Mouse (Mus musculus) layer of hippocampus, postnatal 25 days (tissue): Measurements from ENCODE around the gene Gm45837. TPM values are rescaled to one million over a fixed set of nuclear protein-coding genes. Genes with fewer than 3 reads are reported as not detected.
A peak's percentile ranks its signal among the peaks of the same experiment; 100 is the strongest.

Source experiments
- DNase-seq, 2 experiments: peaks; one replicate each; pipeline ENCODE4 v3.0.0; 2022; ENCODE audit warnings: mixed read lengths in 2 of 2, low spot score in 1 of 2; ENCODE audit errors: extremely low spot score in 1 of 2
- total RNA-seq, 2 experiments: library from RNA; stranded (reverse); gene quantifications; 2 replicates each; pipeline ENCODE4 v1.2.3; 2021

Gene Gm45837
- total RNA-seq, 2 experiments from 2014 or later, result not detected

DNA sequence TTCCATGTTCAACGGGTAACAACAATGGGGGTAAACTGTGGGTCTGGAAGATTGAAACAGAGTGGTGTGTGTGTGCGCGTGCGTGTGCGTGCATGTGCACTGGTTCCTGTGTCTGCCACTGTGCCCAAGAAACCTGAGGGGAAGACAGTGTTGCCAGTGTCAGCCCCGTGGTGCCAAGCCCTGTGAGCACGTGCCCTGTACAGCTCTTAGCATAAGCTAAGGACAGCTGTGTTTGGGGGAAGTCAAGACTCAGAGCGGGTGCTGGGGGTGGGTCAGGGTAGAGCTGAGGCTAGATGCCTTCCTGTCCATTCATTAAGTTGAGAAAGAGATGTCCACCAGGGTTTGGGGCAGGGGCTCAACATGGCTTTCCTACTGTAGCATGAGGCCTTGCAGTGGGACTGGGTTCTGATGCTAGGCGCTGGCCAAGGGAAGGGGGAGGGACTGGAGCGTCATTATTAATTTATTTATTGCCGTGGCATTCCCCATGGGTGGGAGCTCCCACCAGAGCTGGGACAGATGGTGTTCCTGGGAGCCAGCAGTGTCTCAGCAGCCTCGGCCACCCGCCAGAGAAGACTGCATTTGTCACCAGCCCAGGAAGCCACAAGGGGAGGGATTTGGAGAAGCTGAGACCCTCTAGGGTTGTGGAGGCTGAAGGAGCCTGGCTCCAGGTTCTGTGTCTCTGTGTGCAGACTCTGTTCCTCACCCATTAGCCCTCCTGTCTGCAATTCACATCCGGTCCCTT lies 51.8 kb downstream of the Gm45837 start:
- peak; percentile 69 to 72 for DNase-seq

DNA sequence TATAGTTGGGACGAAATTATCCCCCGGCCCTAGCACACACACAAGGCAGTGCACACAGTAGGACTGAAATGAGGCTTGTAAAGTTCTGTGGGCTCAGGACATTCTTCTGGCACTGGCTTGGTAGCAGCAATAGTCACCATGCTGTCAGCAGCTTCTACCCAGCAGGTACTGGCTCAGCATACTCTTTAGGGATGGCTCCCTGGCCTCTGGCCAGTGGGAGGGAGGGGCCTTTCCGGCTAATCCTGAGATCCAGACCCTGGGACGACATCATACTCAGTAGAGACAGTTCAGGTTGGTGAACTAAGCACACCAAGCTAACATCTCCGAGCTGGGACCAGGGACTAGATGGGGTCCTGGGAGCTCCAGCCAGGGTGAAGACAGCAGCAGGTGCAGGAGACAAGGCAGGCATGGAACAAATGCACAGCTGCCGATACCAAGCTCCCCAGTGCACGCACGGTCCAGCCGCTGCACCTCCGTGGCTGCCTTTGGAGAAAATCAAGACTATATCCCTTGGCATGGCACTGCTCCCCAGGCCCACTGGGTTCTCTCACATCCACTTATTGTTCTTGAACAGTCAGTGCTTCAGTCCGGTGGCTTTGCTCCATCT lies 53.1 kb downstream of the Gm45837 start:
- no peak for DNase-seq

GRCm38 (mm10) chr7:101464927-101465326 lies 54.2 kb downstream of the Gm45837 start:
- no peak for DNase-seq

- DNase-seq, result no peak
These were observed 54.7 kb downstream of the Gm45837 start for GRCm38 (mm10) chr7:101465392-101465791.

DNA sequence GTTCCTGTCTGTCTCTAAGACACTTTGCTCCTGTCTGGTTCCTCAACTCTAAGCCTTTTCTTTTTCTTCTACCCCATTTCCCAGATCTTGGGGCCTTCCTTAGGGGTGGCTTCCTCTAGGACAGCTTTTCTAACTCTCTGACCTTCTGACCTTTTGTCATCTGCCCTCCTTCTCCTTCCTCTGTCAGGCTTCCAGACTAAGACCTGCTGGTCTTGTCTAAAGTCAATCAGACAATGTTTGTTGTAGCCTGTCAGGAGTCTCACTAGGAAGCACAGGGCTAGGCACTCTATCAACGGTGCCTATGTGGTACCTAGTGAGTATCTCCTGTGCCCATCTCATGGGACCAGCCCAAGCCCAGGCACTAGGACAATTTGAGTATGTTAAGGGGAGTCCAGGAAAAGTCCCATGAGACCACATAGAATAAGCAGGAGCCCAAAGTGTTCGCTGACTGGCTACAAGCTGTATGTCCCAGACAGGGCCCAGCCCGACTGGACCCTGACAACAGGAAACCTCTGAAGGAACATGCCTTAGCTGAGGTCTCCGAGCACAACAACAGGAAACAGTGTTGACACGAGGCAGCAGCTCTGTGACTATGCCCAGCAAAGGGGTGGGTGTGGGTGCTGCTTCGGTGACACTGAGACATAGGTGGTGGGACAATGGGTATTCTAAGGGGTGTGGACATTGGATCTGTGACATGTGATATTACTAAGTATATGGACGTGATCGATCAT lies 55.3 kb downstream of the Gm45837 start:
- DNase-seq, result no peak

DNA sequence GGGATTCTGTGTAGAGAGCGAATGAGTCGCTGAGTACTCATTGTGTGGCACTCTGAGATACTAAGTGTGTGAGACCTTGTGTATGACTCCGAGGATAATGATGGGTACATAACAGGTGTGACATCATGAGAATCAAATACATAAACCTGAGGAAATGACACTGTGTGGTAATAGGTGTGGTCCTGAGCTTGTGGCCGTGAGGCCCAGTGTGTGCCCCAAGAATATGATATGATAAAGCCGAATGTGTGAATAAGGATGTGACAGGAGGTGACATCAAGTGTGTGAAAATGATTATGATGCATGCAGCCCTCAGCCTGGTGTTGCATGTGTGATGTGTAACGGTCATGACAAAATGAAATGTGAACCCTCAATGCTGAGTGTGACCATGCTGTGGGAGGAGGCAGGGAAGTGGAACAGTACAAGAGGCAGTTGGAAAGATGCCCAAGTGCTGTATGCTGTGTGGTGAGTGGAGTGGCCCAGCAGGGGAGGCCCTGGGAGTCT lies 55.9 kb downstream of the Gm45837 start:
- DNase-seq, result no peak

GRCm38 (mm10) chr7:101471423-101471822 lies 60.7 kb downstream of the Gm45837 start:
- no peak for DNase-seq

DNA sequence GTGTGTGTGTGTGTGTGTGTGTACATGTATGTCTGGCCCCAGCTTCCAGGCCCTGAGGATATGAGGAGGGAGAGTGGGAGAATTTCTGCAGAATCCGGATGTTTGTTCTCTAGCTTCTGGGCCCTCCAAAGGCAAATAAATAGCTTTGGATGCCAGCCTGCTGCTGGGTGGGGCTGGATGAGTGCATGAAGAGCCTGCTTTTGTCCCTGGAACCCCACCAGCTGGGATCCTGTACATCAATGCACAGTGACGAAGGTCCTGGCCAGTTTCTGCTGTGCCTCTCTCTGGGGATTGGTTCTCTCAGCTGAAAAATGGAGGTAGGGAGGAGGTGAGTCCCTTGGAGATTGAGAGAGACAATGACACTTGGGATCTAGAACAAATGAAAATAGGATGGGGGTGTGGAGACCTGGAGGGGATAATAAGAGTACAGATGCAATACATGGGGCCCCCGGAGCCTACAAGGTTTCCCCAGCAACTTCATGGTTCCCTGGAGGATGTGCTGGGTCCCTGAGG lies 61.3 kb downstream of the Gm45837 start:
- DNase-seq, result no peak

DNA sequence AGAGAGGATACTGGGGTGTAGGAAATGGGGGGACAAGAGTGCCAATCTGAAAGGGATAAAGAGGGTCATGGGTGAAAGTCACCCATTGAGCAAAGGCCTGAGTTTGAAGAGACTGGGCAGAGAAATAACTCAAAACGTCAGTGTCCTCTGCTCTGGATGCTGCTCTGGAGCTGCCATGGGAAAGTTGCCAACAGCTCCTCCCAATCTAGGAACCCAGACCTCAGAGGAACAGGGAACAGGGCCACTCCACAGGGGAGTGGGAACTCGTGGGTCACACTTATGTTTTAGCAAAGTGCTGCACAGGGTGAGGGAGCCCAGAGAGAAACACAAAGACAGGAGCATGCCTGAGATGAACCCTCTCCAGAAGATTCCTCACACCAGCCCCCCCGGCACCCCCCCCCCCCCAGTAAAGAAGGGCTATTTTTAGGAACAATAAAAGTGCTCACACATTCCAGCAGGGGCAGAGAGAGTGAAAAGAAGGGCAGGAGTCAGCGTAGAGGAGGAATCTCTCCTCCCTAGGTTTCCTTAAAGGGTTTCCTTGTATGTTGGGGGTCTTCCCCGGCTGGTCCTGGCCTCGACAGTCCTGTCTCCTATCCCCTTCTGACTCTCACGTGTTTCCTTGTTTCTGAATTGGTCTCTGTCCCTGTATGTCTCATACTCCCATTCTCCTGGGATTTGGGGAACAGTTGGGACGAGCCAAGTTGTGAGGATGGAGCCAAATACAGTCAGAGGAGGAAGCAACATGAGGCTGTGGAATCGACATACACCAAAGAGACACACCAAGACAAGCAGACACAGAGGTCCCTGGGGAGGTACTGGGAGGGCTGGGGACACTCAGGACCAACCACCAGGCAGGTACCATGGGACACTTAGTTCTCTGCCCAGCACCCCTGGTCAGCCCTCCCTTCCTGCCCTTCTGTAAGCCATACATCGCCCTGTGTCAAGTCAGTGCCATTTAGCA lies 62.2 kb downstream of the Gm45837 start:
- DNase-seq, result no peak

DNA sequence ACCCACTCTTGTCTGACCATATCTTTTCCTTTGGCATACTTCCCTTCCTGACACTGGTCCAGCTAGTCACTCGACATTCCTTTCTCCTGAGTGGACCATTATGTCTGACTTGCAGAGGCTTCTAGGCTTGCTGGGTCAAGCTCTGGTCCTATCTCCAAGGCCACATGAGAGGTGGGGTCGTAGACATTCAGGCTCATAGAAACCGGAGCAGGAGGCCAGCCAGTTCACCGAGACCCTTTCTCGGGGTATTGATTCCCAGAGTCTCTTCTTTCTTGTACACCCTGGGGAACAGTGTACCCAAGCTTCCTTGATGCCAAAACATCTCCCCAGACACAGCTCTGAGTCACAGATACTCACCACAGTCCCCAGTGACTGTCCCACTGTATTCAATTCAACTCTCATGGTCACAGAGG lies 63.7 kb downstream of the Gm45837 start:
- no peak for DNase-seq

GRCm38 (mm10) chr7:101476028-101476427 lies 65.3 kb downstream of the Gm45837 start:
- no peak for DNase-seq

- DNase-seq, result no peak
These were observed 65.8 kb downstream of the Gm45837 start for GRCm38 (mm10) chr7:101476493-101476892.

DNA sequence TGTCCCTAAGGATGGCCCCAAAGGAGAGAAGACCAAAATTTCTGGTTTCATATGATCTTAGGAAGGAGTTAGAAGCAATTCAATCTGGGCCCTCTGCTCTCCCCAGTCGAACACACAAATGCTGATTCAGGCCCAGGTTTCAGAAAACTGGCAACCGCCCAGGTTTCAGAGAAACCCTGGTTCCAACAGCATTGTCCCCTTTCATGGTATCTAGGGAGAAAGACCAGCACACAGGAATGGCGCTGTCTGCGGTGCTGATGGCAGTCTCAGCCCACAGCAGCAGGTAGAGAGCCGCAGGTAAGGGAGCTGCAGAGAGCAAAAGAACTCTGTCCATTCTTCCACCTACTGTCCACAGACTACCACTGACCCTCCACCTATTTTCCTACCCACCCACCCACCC lies 66.5 kb downstream of the Gm45837 start:
- no peak for DNase-seq

DNA sequence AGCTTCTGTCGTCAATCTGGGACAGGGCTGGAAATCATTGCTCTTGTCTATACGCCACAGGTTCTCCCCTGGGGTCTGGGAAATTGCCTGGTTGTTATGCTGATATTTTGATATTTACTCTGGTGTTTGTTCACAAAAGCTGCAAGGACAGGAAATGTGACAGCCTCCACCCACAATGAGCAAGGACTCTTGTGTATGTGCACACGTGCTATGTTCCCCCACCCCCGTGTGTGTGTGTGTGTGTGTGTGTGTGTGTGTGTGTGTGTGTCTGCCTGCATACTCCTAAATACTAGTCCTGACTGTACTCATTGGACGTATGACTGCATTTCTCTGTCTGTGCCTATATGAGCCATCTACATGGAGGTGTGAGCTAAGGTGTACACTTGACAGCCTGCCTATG lies 67.4 kb downstream of the Gm45837 start:
- no peak for DNase-seq

- DNase-seq, result no peak
These were observed 69.2 kb downstream of the Gm45837 start for GRCm38 (mm10) chr7:101479841-101480240.

DNA sequence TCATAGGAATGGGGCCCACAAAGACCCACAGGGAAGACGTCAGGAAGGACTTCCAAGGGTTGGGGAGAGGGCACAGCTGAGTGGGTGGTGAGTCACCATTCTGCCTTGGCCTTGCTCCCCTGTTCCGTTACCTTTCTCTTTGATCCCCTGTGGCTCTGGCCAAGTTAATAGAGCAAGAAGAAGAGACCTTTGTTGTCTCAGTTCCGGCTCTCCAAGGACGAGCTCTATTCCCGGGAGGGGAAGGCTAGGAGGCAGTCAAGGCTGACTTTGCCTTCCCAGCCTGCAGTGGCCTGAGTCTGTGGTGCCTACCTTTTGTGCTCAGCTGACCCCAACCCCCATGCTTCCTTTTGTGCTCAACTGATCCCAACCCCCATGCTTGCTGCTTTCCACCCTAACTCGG lies 70.0 kb downstream of the Gm45837 start:
- no peak for DNase-seq

- no peak for DNase-seq
These were observed 71.3 kb downstream of the Gm45837 start for GRCm38 (mm10) chr7:101481872-101482498.

GRCm38 (mm10) chr7:101482499-101483081 lies 71.9 kb downstream of the Gm45837 start:
- DNase-seq, result no peak

DNA sequence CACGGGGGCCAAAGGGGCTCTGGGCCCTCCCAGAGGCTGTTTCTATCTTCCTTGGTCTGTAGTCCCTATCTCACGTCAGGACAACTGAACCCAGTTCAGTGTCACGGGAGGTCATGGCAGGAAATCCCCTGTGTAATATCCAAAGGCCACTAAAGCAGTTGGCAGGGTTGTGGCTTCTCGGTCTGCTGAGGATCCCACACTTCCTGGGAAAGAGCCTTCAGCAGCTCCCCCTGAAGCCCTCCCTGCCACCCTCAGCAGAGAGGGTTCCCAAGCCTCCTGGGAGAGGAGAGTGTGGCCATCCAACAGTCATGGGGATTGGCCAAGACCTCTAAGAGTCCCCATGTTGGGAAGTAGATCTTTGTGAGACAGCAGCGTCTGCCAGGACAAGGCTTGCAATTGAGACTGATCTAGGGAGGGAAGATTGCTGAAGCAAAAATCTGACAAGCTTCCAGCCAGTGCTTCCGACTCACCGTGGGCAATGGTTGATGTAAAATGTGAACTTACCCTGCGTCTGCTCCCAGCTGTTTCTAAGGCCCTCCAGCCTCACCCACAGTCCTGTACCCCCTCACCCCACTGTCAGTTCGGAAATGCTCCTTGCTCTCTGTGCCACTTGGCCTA lies 72.9 kb downstream of the Gm45837 start:
- no peak for DNase-seq
